Mouse (Mus musculus) ovary, postnatal 10 days (tissue): ENCODE results near the gene Flt3l.
"Not testable (repeated sequence)": the region's sequence is repeated elsewhere in the genome, so short reads cannot be mapped to it uniquely, and the experiment has no call there.

Source experiments
- DNase-seq: peaks from one replicate; pipeline ENCODE4 v3.0.0; 2022; ENCODE audit warnings: low spot score

Gene Flt3l

GRCm38 (mm10) chr7:45095965-45096364 is 40.3 kb downstream of the Flt3l start:
- DNase-seq = not testable (repeated sequence)

- DNase-seq = no peak
These were observed 40.9 kb downstream of the Flt3l start for GRCm38 (mm10) chr7:45095367-45095766.

- no peak for DNase-seq
These were observed 42.1 kb downstream of the Flt3l start for GRCm38 (mm10) chr7:45094121-45094520.

GRCm38 (mm10) chr7:45093516-45093905 is 42.7 kb downstream of the Flt3l start:
- DNase-seq = no peak

GRCm38 (mm10) chr7:45092828-45093515 is 43.3 kb downstream of the Flt3l start:
- DNase-seq = no peak

GRCm38 (mm10) chr7:45092048-45092447 is 44.2 kb downstream of the Flt3l start, which contains the start of gene Rcn3:
Gene Rcn3 (minus strand): TSS chr7:45092221.
- DNase-seq = peak; percentile 74

- DNase-seq = no peak
These were observed 44.9 kb downstream of the Flt3l start for GRCm38 (mm10) chr7:45091001-45091990.

- DNase-seq = no peak
These were observed 45.8 kb downstream of the Flt3l start for GRCm38 (mm10) chr7:45090251-45090977.

- DNase-seq = no peak
These were observed 47.6 kb downstream of the Flt3l start for GRCm38 (mm10) chr7:45088597-45088996.

- no peak for DNase-seq
These were observed 50.1 kb downstream of the Flt3l start for GRCm38 (mm10) chr7:45086084-45086483.

- DNase-seq = no peak
These were observed 52.8 kb downstream of the Flt3l start for GRCm38 (mm10) chr7:45083300-45083890.

- DNase-seq = no peak
These were observed 53.6 kb downstream of the Flt3l start for GRCm38 (mm10) chr7:45082401-45083299.

GRCm38 (mm10) chr7:45081016-45081415 is 55.2 kb downstream of the Flt3l start:
- no peak for DNase-seq

GRCm38 (mm10) chr7:45079856-45080255 is 56.4 kb downstream of the Flt3l start:
- peak; percentile 92 for DNase-seq
